Mouse (Mus musculus) hindbrain, embryonic 12.5 days (tissue): ENCODE data around the gene Siah1a. TPM values are rescaled to one million over a fixed set of nuclear protein-coding genes. Genes with fewer than 3 reads are reported as not detected.

ENCODE experiments used
- ATAC-seq: fragments of 200-750 bp; cut with Nextera tagmentation; 2 replicates; pipeline ENCODE4 v1.8.0; 2017; ENCODE audit warnings: moderate TSS enrichment; ENCODE audit not compliant: low FRiP score
- H3K27ac ChIP-seq: fragments of 300-500 bp; sonication (generic); 2 replicates; pipeline ENCODE4 v1.5.1; 2016; ENCODE audit warnings: mild to moderate bottlenecking
- H3K27me3 ChIP-seq: fragments of 300-500 bp; sonication (generic); 2 replicates; pipeline ENCODE4 v1.6.1; 2016; ENCODE audit warnings: mild to moderate bottlenecking
- H3K36me3 ChIP-seq: fragments of 300-500 bp; sonication (generic); 2 replicates; pipeline ENCODE4 v1.6.1; 2016; ENCODE audit warnings: mild to moderate bottlenecking
- H3K4me1 ChIP-seq: fragments of 300-500 bp; sonication (generic); 2 replicates; pipeline ENCODE4 v1.6.1; 2016
- H3K4me2 ChIP-seq: fragments of 300-500 bp; sonication (generic); replicated peaks from 2 replicates; pipeline ENCODE4 v1.6.1; 2016; ENCODE audit warnings: mild to moderate bottlenecking
- H3K4me3 ChIP-seq: fragments of 300-500 bp; sonication (generic); 2 replicates; pipeline ENCODE4 v1.5.1; 2016; ENCODE audit warnings: mild to moderate bottlenecking
- H3K9ac ChIP-seq: fragments of 300-500 bp; sonication (generic); 2 replicates; pipeline ENCODE4 v1.6.1; 2016; ENCODE audit warnings: mild to moderate bottlenecking, moderate library complexity
- H3K9me3 ChIP-seq: fragments of 300-500 bp; sonication (generic); replicated peaks from 2 replicates; pipeline ENCODE4 v1.6.1; 2016; ENCODE audit warnings: mild to moderate bottlenecking
- WGBS: fragments of 180-500 bp; shearing (Covaris S2); methylation state at CpG from one replicate; pipeline ENCODE4 v1.1.7; 2016; 5-methylcytosine and 5-hydroxymethylcytosine counted together
- polyA plus RNA-seq: library from polyadenylated mRNA; unstranded; fragments of >200 nt; fragmentation: Nextera tagmentation; extraction: Ambion mirVana; gene quantifications from 2 replicates; pipeline ENCODE4 v1.2.1, GENCODE M21; 2016

Gene Siah1a
- polyA plus RNA-seq, 1 experiment from 2014 or later, result 87.8 TPM

GRCm38 (mm10) chr8:86765155-86765554 lies 19.4 kb upstream of the Siah1a start:
- Histone ChIP-seq H3K4me1 (no peaks in the 10 kb centered on the region), H3K4me2 (no peak overlapping the region), H3K4me3 (no peak overlapping the region), H3K27me3 (0 out of 2 replicates have a peak, but pooled peaks cover 2% of the 10 kb centered on the region), H3K27ac (no peak overlapping the region), H3K9me3 (no peaks in the 10 kb centered on the region), H3K9ac (no peak overlapping the region), H3K36me3 (no peaks in the 10 kb centered on the region)
- WGBS, result 91% methylated on average over 10 of the region's 10 CpGs
- ATAC-seq, result no peak

GRCm38 (mm10) chr8:86762806-86763205 lies 17.1 kb upstream of the Siah1a start:
- 55% methylated on average over 5 of the region's 5 CpGs for WGBS
- no peak overlapping the region for H3K27ac ChIP-seq
- no peak overlapping the region for H3K4me3 ChIP-seq
- H3K27me3 ChIP-seq, result 0 out of 2 replicates have a peak, but pooled peaks cover 2% of the 10 kb centered on the region
- H3K9me3 ChIP-seq, result no peaks in the 10 kb centered on the region
- H3K36me3 ChIP-seq, result no peaks in the 10 kb centered on the region
- H3K9ac ChIP-seq, result no peak overlapping the region
- ATAC-seq, result no peak
- H3K4me1 ChIP-seq, result no peaks in the 10 kb centered on the region
- no peak overlapping the region for H3K4me2 ChIP-seq

- H3K4me1 ChIP-seq, result peaks cover 5% of the 10 kb centered on the region; the same call in 1 of the 2 replicates
- H3K27ac ChIP-seq, result no peak overlapping the region
- 0 out of 2 replicates have a peak, but pooled peaks cover 2% of the 10 kb centered on the region for H3K27me3 ChIP-seq
- H3K36me3 ChIP-seq, result no peaks in the 10 kb centered on the region
- no peak overlapping the region for H3K4me3 ChIP-seq
- WGBS, result 77% methylated on average over 6 of the region's 6 CpGs
- no peak overlapping the region for H3K9ac ChIP-seq
- H3K4me2 ChIP-seq, result no peak overlapping the region
- no peaks in the 10 kb centered on the region for H3K9me3 ChIP-seq
- no peak for ATAC-seq
These were observed 15.0 kb upstream of the Siah1a start for GRCm38 (mm10) chr8:86760746-86761145.

- no peak for ATAC-seq
- Histone ChIP-seq H3K9me3 (no peaks in the 10 kb centered on the region), H3K4me3 (no peak overlapping the region), H3K36me3 (no peaks in the 10 kb centered on the region), H3K27ac (no peak overlapping the region), H3K27me3 (0 out of 2 replicates have a peak, but pooled peaks cover 2% of the 10 kb centered on the region), H3K9ac (no peak overlapping the region), H3K4me2 (no peak overlapping the region), H3K4me1 (peaks cover 5% of the 10 kb centered on the region; the same call in 1 of the 2 replicates)
- 70% methylated on average over 4 of the region's 4 CpGs for WGBS
These were observed 13.4 kb upstream of the Siah1a start for GRCm38 (mm10) chr8:86759090-86759491.

- Histone ChIP-seq H3K9ac (no peak overlapping the region), H3K4me1 (peaks cover 5% of the 10 kb centered on the region; the same call in 1 of the 2 replicates), H3K36me3 (no peaks in the 10 kb centered on the region), H3K4me2 (no peak overlapping the region), H3K9me3 (no peaks in the 10 kb centered on the region), H3K27me3 (0 out of 2 replicates have a peak, but pooled peaks cover 2% of the 10 kb centered on the region), H3K27ac (no peak overlapping the region), H3K4me3 (no peak overlapping the region)
- no peak for ATAC-seq
- WGBS, result 81% methylated on average over 3 of the region's 3 CpGs
These were observed 12.9 kb upstream of the Siah1a start for GRCm38 (mm10) chr8:86758651-86759050.

GRCm38 (mm10) chr8:86756948-86757733 lies 11.4 kb upstream of the Siah1a start:
- Histone ChIP-seq H3K27me3 (no peaks in the 10 kb centered on the region; the same call in 1 of the 2 replicates), H3K4me1 (peaks cover 5% of the 10 kb centered on the region; the same call in 1 of the 2 replicates), H3K4me2 (peak overlapping the region; percentile 41), H3K27ac (no peak overlapping the region), H3K9ac (no peak overlapping the region), H3K4me3 (no peak overlapping the region), H3K36me3 (no peaks in the 10 kb centered on the region), H3K9me3 (no peaks in the 10 kb centered on the region)
- ATAC-seq, result no peak
- WGBS, result 23% methylated on average over 23 of the region's 23 CpGs

- Histone ChIP-seq H3K9ac (no peak overlapping the region), H3K9me3 (no peaks in the 10 kb centered on the region), H3K27ac (no peak overlapping the region), H3K4me3 (no peak overlapping the region), H3K36me3 (no peaks in the 10 kb centered on the region), H3K4me1 (peaks cover 6% of the 10 kb centered on the region), H3K4me2 (no peak overlapping the region), H3K27me3 (no peaks in the 10 kb centered on the region; the same call in 1 of the 2 replicates)
- WGBS, result 63% methylated on average over 2 of the region's 2 CpGs
- ATAC-seq, result no peak
These were observed 4.1 kb upstream of the Siah1a start for GRCm38 (mm10) chr8:86749842-86750241.

- Histone ChIP-seq H3K9me3 (no peaks in the 10 kb centered on the region), H3K4me3 (peak overlapping the region; percentile 85), H3K4me2 (peak overlapping the region; percentile 86), H3K27ac (peak overlapping the region; percentile 97), H3K27me3 (no peaks in the 10 kb centered on the region), H3K4me1 (peaks cover 25% of the 10 kb centered on the region), H3K9ac (peak overlapping the region; percentile 99), H3K36me3 (no peaks in the 10 kb centered on the region)
- 2% methylated on average over 11 of the region's 11 CpGs for WGBS
- peak; percentile 29 for ATAC-seq
These were observed 777 bp upstream of the Siah1a start for GRCm38 (mm10) chr8:86746511-86746910.

- no peaks in the 10 kb centered on the region for H3K36me3 ChIP-seq
- under 1% methylated on average over 62 of the region's 70 CpGs for WGBS
These were observed 254 bp upstream of the Siah1a start for GRCm38 (mm10) chr8:86745935-86746441.

GRCm38 (mm10) chr8:86744313-86745220 lies 1.2 kb downstream of the Siah1a start:
- 0 out of 2 replicates have a peak, but pooled peaks have one; percentile 7 for ATAC-seq
- Histone ChIP-seq H3K4me2 (peak overlapping the region; percentile 65), H3K27ac (peak overlapping the region; percentile 97), H3K4me3 (peak overlapping the region; percentile 85), H3K9ac (peak overlapping the region; percentile 99), H3K36me3 (no peaks in the 10 kb centered on the region), H3K4me1 (peaks cover 25% of the 10 kb centered on the region), H3K9me3 (no peaks in the 10 kb centered on the region), H3K27me3 (no peaks in the 10 kb centered on the region)
- 3% methylated on average over 18 of the region's 18 CpGs for WGBS

More at GRCm38 (mm10) chr8:86745935-86746441, 254 bp upstream of the Siah1a start:
- no peaks in the 10 kb centered on the region for H3K27me3 ChIP-seq
- no peaks in the 10 kb centered on the region for H3K9me3 ChIP-seq
- peak overlapping the region; percentile 86 for H3K4me2 ChIP-seq
- peak; percentile 84 for ATAC-seq
- peak overlapping the region; percentile 85 for H3K4me3 ChIP-seq
- H3K4me1 ChIP-seq, result peaks cover 25% of the 10 kb centered on the region
- H3K9ac ChIP-seq, result peak overlapping the region; percentile 99
- H3K27ac ChIP-seq, result peak overlapping the region; percentile 97

GRCm38 (mm10) chr8:86742605-86743345 lies 3.0 kb downstream of the Siah1a start:
- Histone ChIP-seq H3K27ac (no peak overlapping the region), H3K4me1 (peaks cover 25% of the 10 kb centered on the region), H3K36me3 (no peaks in the 10 kb centered on the region), H3K4me3 (no peak overlapping the region), H3K27me3 (no peaks in the 10 kb centered on the region), H3K9ac (no peak overlapping the region), H3K9me3 (no peaks in the 10 kb centered on the region), H3K4me2 (no peak overlapping the region)
- 87% methylated on average over 7 of the region's 7 CpGs for WGBS
- ATAC-seq, result no peak
